Mouse (Mus musculus) embryo, embryonic 11.5 days (tissue): ENCODE data around the gene Fmo3.

ENCODE experiments used
- DNase-seq: peaks from one replicate; pipeline ENCODE4 v3.0.0-alpha.2; 2012; ENCODE audit warnings: low read depth, low spot score

Gene Fmo3

GRCm38 (mm10) chr1:162984428-162984827, at the start of gene Fmo3:
Gene Fmo3 (minus strand): TSS chr1:162984528.
- DNase-seq, result no peak

GRCm38 (mm10) chr1:163023075-163023474, 38.7 kb upstream of the Fmo3 start:
- DNase-seq, result no peak

- DNase-seq, result no peak
These were observed 24.9 kb upstream of the Fmo3 start for GRCm38 (mm10) chr1:163009220-163009619.

GRCm38 (mm10) chr1:163003496-163003895, 19.2 kb upstream of the Fmo3 start:
- no peak for DNase-seq

GRCm38 (mm10) chr1:163001271-163001829, 17.0 kb upstream of the Fmo3 start:
- no peak for DNase-seq

GRCm38 (mm10) chr1:162987546-162987945, 3.2 kb upstream of the Fmo3 start:
- DNase-seq, result no peak

GRCm38 (mm10) chr1:162986777-162987176, 2.4 kb upstream of the Fmo3 start:
- DNase-seq, result no peak

GRCm38 (mm10) chr1:162986121-162986748, 1.9 kb upstream of the Fmo3 start:
- no peak for DNase-seq

GRCm38 (mm10) chr1:162963556-162963955, 20.8 kb downstream of the Fmo3 start:
- DNase-seq, result no peak

- DNase-seq, result no peak
These were observed 26.9 kb downstream of the Fmo3 start for GRCm38 (mm10) chr1:162957422-162957821.

- no peak for DNase-seq
These were observed 31.2 kb downstream of the Fmo3 start for GRCm38 (mm10) chr1:162953079-162953478.

- no peak for DNase-seq
These were observed 34.6 kb downstream of the Fmo3 start for GRCm38 (mm10) chr1:162949763-162950162.

- no peak for DNase-seq
These were observed 36.4 kb downstream of the Fmo3 start for GRCm38 (mm10) chr1:162947934-162948333.

- no peak for DNase-seq
These were observed 37.3 kb downstream of the Fmo3 start for GRCm38 (mm10) chr1:162946837-162947558.

- DNase-seq, result no peak
These were observed 40.6 kb downstream of the Fmo3 start for GRCm38 (mm10) chr1:162943700-162944099.

GRCm38 (mm10) chr1:162938696-162939351, 45.5 kb downstream of the Fmo3 start:
- no peak for DNase-seq

GRCm38 (mm10) chr1:162937970-162938695, 46.2 kb downstream of the Fmo3 start:
- no peak for DNase-seq

GRCm38 (mm10) chr1:162937415-162937814, 46.9 kb downstream of the Fmo3 start, which contains the start of gene Fmo6:
Gene Fmo6 (minus strand): TSS chr1:162937515.
- no peak for DNase-seq

GRCm38 (mm10) chr1:162934374-162935012, 49.8 kb downstream of the Fmo3 start:
- DNase-seq, result no peak

- no peak for DNase-seq
These were observed 51.9 kb downstream of the Fmo3 start for GRCm38 (mm10) chr1:162932386-162932785.

- DNase-seq, result no peak
These were observed 52.4 kb downstream of the Fmo3 start for GRCm38 (mm10) chr1:162931880-162932279.
